Comparison of ENCODE assay signal across 10 mouse cellular contexts in genomic region chr10:79852827-79853226, GRCm38 (mm10). TPM values are rescaled to one million over a fixed set of nuclear protein-coding genes. Genes with fewer than 3 reads are reported as not detected.
DNase-seq lines count a peak whose midpoint lies in the region; ATAC-seq and TF ChIP-seq lines count a peak whose summit lies in the region.
"Had no signal": no experiment of that assay in that cellular context is flagged by ENCODE, and none has a peak within 500 bp of the region (broad histone marks: within the 10 kb centered on the region; RNA-seq: fewer than 3 reads in every experiment).

No protein-coding gene starts in this region.

- peaks cover 29% of the 10 kb centered on the region for H3K4me1 ChIP-seq in kidney, postnatal 0 days (replicated peaks; ENCODE audit: insufficient read depth, low read length)
- H3K4me1 ChIP-seq in brown adipose tissue, adult 24 weeks (ENCODE audit: control insufficient read depth, insufficient read depth, insufficient read length, low read length) = peaks cover 38% of the 10 kb centered on the region
- H3K4me1 ChIP-seq in hindbrain, embryonic 13.5 days (replicated peaks) = peaks cover 57% of the 10 kb centered on the region
- H3K4me1 ChIP-seq in midbrain, embryonic 14.5 days (ENCODE audit: control insufficient read depth, insufficient read depth, low read length) = peaks cover 49% of the 10 kb centered on the region

- no peak for TF ChIP-seq CTCF in kidney, postnatal 0 days (IDR thresholded peaks at IDR 0.05; ENCODE audit: low read depth)

- H3K9ac ChIP-seq in kidney, postnatal 0 days (ENCODE audit: low read depth, low read length) = peak overlapping the region; percentile 65
- peak overlapping the region; percentile 82 for H3K9ac ChIP-seq in hindbrain, embryonic 13.5 days
- H3K9ac ChIP-seq in midbrain, embryonic 14.5 days (replicated peaks; ENCODE audit: low read length) = peak overlapping the region; percentile 74

- peak overlapping the region; percentile 24; the same call in 1 of the 2 replicates for H3K4me3 ChIP-seq in kidney, postnatal 0 days (replicated peaks; ENCODE audit: low read depth, low read length)
- peak overlapping the region; percentile 57 for H3K4me3 ChIP-seq in brown adipose tissue, adult 24 weeks (ENCODE audit: insufficient read depth, low read depth, low read length)
- peak overlapping the region; percentile 100 for H3K4me3 ChIP-seq in hindbrain, embryonic 13.5 days
- peak overlapping the region; percentile 98 for H3K4me3 ChIP-seq in midbrain, embryonic 14.5 days (replicated peaks; ENCODE audit: low read depth, low read length)

- no peak for ATAC-seq in kidney, postnatal 0 days (replicated peaks; ENCODE audit: low FRiP score, low read depth)
- ATAC-seq in hindbrain, embryonic 13.5 days (ENCODE audit: low FRiP score) = no peak
- ATAC-seq in midbrain, embryonic 14.5 days (ENCODE audit: low FRiP score, low TSS enrichment) = no peak
- no peak for ATAC-seq in CD4-positive, CD25-positive, alpha-beta regulatory T cell, adult 4 months
- ATAC-seq in inflammation-experienced regulatory T-cells, adult 6 months = no peak
- ATAC-seq: activated CD4-positive, CD25-positive, alpha-beta regulatory T cell, adult 4 months had no signal

- H3K4me2 ChIP-seq in kidney, postnatal 0 days (ENCODE audit: low read length) = peak overlapping the region; percentile 68
- H3K4me2 ChIP-seq in hindbrain, embryonic 13.5 days = peak overlapping the region; percentile 69
- H3K4me2 ChIP-seq in midbrain, embryonic 14.5 days (ENCODE audit: low read length) = peak overlapping the region; percentile 90

- no peak for DNase-seq in kidney, postnatal 0 days (ENCODE audit: low spot score)
- DNase-seq in kidney, postnatal 14 days = no peak
- DNase-seq in midbrain, embryonic 14.5 days = no peak
- no peak for DNase-seq in adrenal gland, postnatal 36 days

- H3K27me3 ChIP-seq in kidney, postnatal 0 days (ENCODE audit: insufficient read depth, low read length) = no peaks in the 10 kb centered on the region
- no peaks in the 10 kb centered on the region for H3K27me3 ChIP-seq in hindbrain, embryonic 13.5 days
- no peaks in the 10 kb centered on the region for H3K27me3 ChIP-seq in midbrain, embryonic 14.5 days (ENCODE audit: control insufficient read depth, insufficient read depth, low read length)

- WGBS in kidney, postnatal 0 days = 12% methylated on average over 8 of the region's 8 CpGs
- 21% methylated on average over 8 of the region's 8 CpGs for WGBS in hindbrain, embryonic 13.5 days
- WGBS in midbrain, embryonic 14.5 days = 14% methylated on average over 8 of the region's 8 CpGs

- H3K27ac ChIP-seq in kidney, postnatal 0 days = peak overlapping the region; percentile 99
- peak overlapping the region; percentile 97 for H3K27ac ChIP-seq in brown adipose tissue, adult 24 weeks (replicated peaks; ENCODE audit: low read depth, low read length)
- H3K27ac ChIP-seq in hindbrain, embryonic 13.5 days = peak overlapping the region; percentile 100
- peak overlapping the region; percentile 100 for H3K27ac ChIP-seq in midbrain, embryonic 14.5 days (replicated peaks; ENCODE audit: low read depth, low read length)

- H3K36me3 ChIP-seq in kidney, postnatal 0 days (ENCODE audit: insufficient read depth, low read length) = no peaks in the 10 kb centered on the region
- H3K36me3 ChIP-seq in hindbrain, embryonic 13.5 days = peaks cover 14% of the 10 kb centered on the region
- H3K36me3 ChIP-seq in midbrain, embryonic 14.5 days (ENCODE audit: control insufficient read depth, insufficient read depth, low read length) = peaks cover 11% of the 10 kb centered on the region

- no peaks in the 10 kb centered on the region for H3K9me3 ChIP-seq in kidney, postnatal 0 days (replicated peaks; ENCODE audit: low read length)
- H3K9me3 ChIP-seq in hindbrain, embryonic 13.5 days = no peaks in the 10 kb centered on the region
- no peaks in the 10 kb centered on the region for H3K9me3 ChIP-seq in midbrain, embryonic 14.5 days (ENCODE audit: control insufficient read depth, low read length)

RNA-seq across cellular contexts. Expression of gene Ptbp1, which starts 1.4 kb away (rescaled TPM):
- 220 and 238 TPM in 2 replicates for polyA plus RNA-seq in kidney, postnatal 0 days (2015; fragmentation: Nextera tagmentation; extraction: Ambion mirVana)
- 45.6 and 50.5 TPM in 2 replicates for polyA plus RNA-seq in brown adipose tissue, adult 24 weeks (2012; ENCODE audit: insufficient read depth, insufficient read length, missing spikeins)
- polyA plus RNA-seq in hindbrain, embryonic 13.5 days (2015; fragmentation: Nextera tagmentation; extraction: Ambion mirVana) = 84.7 and 86.0 TPM in 2 replicates
- polyA plus RNA-seq in midbrain, embryonic 14.5 days (2014; fragmentation: Nextera tagmentation; extraction: Ambion mirVana) = 47.5 and 74.0 TPM in 2 replicates
- 100 to 1,000 TPM; 257 to 299 TPM for total RNA-seq in adrenal gland, postnatal 36 days (2021)
- 100 to 1,000 TPM; 103 to 274 TPM for polyA plus RNA-seq in CD4-positive, CD25-positive, alpha-beta regulatory T cell, adult 4 months (2017; shearing (Covaris generic))
- 100 to 1,000 TPM in 2 of 3 experiments, 10 to 100 TPM in 1; 97.4 to 169 (median 149) TPM for polyA plus RNA-seq in inflammation-experienced regulatory T-cells, adult 6 months (2017; shearing (Covaris generic))

RNA-seq across cellular contexts. Expression of gene Prtn3, which starts 21.4 kb away (rescaled TPM):
- 6.5 and 7.9 TPM in 2 replicates for polyA plus RNA-seq in kidney, postnatal 0 days (2015; fragmentation: Nextera tagmentation; extraction: Ambion mirVana)
- polyA plus RNA-seq in brown adipose tissue, adult 24 weeks (2012; ENCODE audit: insufficient read depth, insufficient read length, missing spikeins) = 1.4 and 1.7 TPM in 2 replicates
- polyA plus RNA-seq in hindbrain, embryonic 13.5 days (2015; fragmentation: Nextera tagmentation; extraction: Ambion mirVana) = 13.9 and 15.6 TPM in 2 replicates
- polyA plus RNA-seq in midbrain, embryonic 14.5 days (2014; fragmentation: Nextera tagmentation; extraction: Ambion mirVana) = 14.9 and 16.7 TPM in 2 replicates
- under 1 TPM; 0.50 to 0.56 TPM for total RNA-seq in adrenal gland, postnatal 36 days (2021)
- not detected for polyA plus RNA-seq in CD4-positive, CD25-positive, alpha-beta regulatory T cell, adult 4 months (2017; shearing (Covaris generic))
- not detected for polyA plus RNA-seq in inflammation-experienced regulatory T-cells, adult 6 months (2017; shearing (Covaris generic))
- polyA plus RNA-seq: activated CD4-positive, CD25-positive, alpha-beta regulatory T cell, adult 4 months had no signal

RNA-seq across cellular contexts. Expression of gene Plppr3, which starts 21.6 kb away (rescaled TPM):
- polyA plus RNA-seq in kidney, postnatal 0 days (2015; fragmentation: Nextera tagmentation; extraction: Ambion mirVana) = 37.0 and 41.5 TPM in 2 replicates
- polyA plus RNA-seq in brown adipose tissue, adult 24 weeks (2012; ENCODE audit: insufficient read depth, insufficient read length, missing spikeins) = 1.3 TPM in 1 of 2 replicates, not detected in the other
- polyA plus RNA-seq in hindbrain, embryonic 13.5 days (2015; fragmentation: Nextera tagmentation; extraction: Ambion mirVana) = 396 and 407 TPM in 2 replicates
- 342 and 375 TPM in 2 replicates for polyA plus RNA-seq in midbrain, embryonic 14.5 days (2014; fragmentation: Nextera tagmentation; extraction: Ambion mirVana)
- under 1 TPM; 0.16 to 0.50 TPM for total RNA-seq in adrenal gland, postnatal 36 days (2021)
- 1 to 10 TPM; 2.1 to 4.5 TPM for polyA plus RNA-seq in CD4-positive, CD25-positive, alpha-beta regulatory T cell, adult 4 months (2017; shearing (Covaris generic))
- 1 to 10 TPM; 1.6 to 3.3 (median 2.2) TPM for polyA plus RNA-seq in inflammation-experienced regulatory T-cells, adult 6 months (2017; shearing (Covaris generic))

RNA-seq across cellular contexts. Expression of gene Misp, which starts 32.0 kb away (rescaled TPM):
- 24.5 and 24.8 TPM in 2 replicates for polyA plus RNA-seq in kidney, postnatal 0 days (2015; fragmentation: Nextera tagmentation; extraction: Ambion mirVana)
- not detected in 2 replicates for polyA plus RNA-seq in brown adipose tissue, adult 24 weeks (2012; ENCODE audit: insufficient read depth, insufficient read length, missing spikeins)
- 0.84 and 1.0 TPM in 2 replicates for polyA plus RNA-seq in hindbrain, embryonic 13.5 days (2015; fragmentation: Nextera tagmentation; extraction: Ambion mirVana)
- polyA plus RNA-seq in midbrain, embryonic 14.5 days (2014; fragmentation: Nextera tagmentation; extraction: Ambion mirVana) = 0.45 and 1.5 TPM in 2 replicates
- under 1 TPM in 1 of 2 experiments, not detected in 1; 0.43 TPM for total RNA-seq in adrenal gland, postnatal 36 days (2021)
- polyA plus RNA-seq in CD4-positive, CD25-positive, alpha-beta regulatory T cell, adult 4 months (2017; shearing (Covaris generic)) = under 1 TPM in 1 of 2 experiments, not detected in 1; 0.27 TPM
- not detected for polyA plus RNA-seq in inflammation-experienced regulatory T-cells, adult 6 months (2017; shearing (Covaris generic))
- polyA plus RNA-seq: activated CD4-positive, CD25-positive, alpha-beta regulatory T cell, adult 4 months had no signal

RNA-seq across cellular contexts. Expression of gene Elane, which starts 33.2 kb away (rescaled TPM):
- 0.14 TPM in 1 of 2 replicates, not detected in the other for polyA plus RNA-seq in kidney, postnatal 0 days (2015; fragmentation: Nextera tagmentation; extraction: Ambion mirVana)
- not detected in 2 replicates for polyA plus RNA-seq in brown adipose tissue, adult 24 weeks (2012; ENCODE audit: insufficient read depth, insufficient read length, missing spikeins)
- polyA plus RNA-seq in hindbrain, embryonic 13.5 days (2015; fragmentation: Nextera tagmentation; extraction: Ambion mirVana) = 0.34 TPM in 1 of 2 replicates, not detected in the other
- polyA plus RNA-seq in midbrain, embryonic 14.5 days (2014; fragmentation: Nextera tagmentation; extraction: Ambion mirVana) = not detected in 2 replicates
- under 1 TPM; 0.30 to 0.33 TPM for total RNA-seq in adrenal gland, postnatal 36 days (2021)
- not detected for polyA plus RNA-seq in CD4-positive, CD25-positive, alpha-beta regulatory T cell, adult 4 months (2017; shearing (Covaris generic))
- polyA plus RNA-seq in inflammation-experienced regulatory T-cells, adult 6 months (2017; shearing (Covaris generic)) = not detected
- total RNA-seq: layer of hippocampus, postnatal 10 days had no signal
- polyA plus RNA-seq: activated CD4-positive, CD25-positive, alpha-beta regulatory T cell, adult 4 months had no signal

Comparison
In these comparisons a context has a peak if more than half of its experiments do, and no peak if none do; other contexts are left out.
1. H3K4me3 ChIP-seq: peak in every context shown above with its lines; median percentile 100 in hindbrain, embryonic 13.5 days; 98 in midbrain, embryonic 14.5 days; 57 in brown adipose tissue, adult 24 weeks; 24 in kidney, postnatal 0 days.